Mouse (Mus musculus) MEL (cell line): Measurements from ENCODE around the gene Hsd17b13.

Experiments
- BHLHE40 ChIP-seq: IDR thresholded peaks from 2 replicates; pipeline ENCODE4 v1.6.1; 2012; ENCODE audit warnings: low read depth, mild to moderate bottlenecking, inconsistent platforms, low read length, improper control_type of control experiment, borderline replicate concordance
- CHD1 ChIP-seq: IDR thresholded peaks from 2 replicates; pipeline ENCODE4 v1.6.1; 2012; ENCODE audit warnings: low read depth, mild to moderate bottlenecking, inconsistent platforms, low read length, improper control_type of control experiment
- CTCF ChIP-seq, 3 experiments: IDR thresholded peaks in 2 of 3; conservative IDR thresholded peaks in 1 of 3; 2 replicates each; pipeline ENCODE4 v1.5.1; 2011 to 2012; ENCODE audit warnings: low read length in 3 of 3, low read depth in 2 of 3, mild to moderate bottlenecking in 2 of 3, improper control_type of control experiment in 1 of 3, inconsistent platforms in 1 of 3, mixed read lengths in 1 of 3, moderate library complexity in 1 of 3; ENCODE audit not compliant: control insufficient read depth in 1 of 3, insufficient read depth in 1 of 3, poor library complexity in 1 of 3, severe bottlenecking in 1 of 3
- ETS1 ChIP-seq: IDR thresholded peaks from 2 replicates; pipeline ENCODE4 v1.6.1; 2012; ENCODE audit warnings: low read depth, mild to moderate bottlenecking, inconsistent platforms, low read length, improper control_type of control experiment, moderate library complexity
- GABPA ChIP-seq: IDR thresholded peaks from 2 replicates; pipeline ENCODE4 v1.6.1; 2012; ENCODE audit warnings: low read depth, mild to moderate bottlenecking, inconsistent platforms, low read length, improper control_type of control experiment, moderate library complexity
- POLR2A ChIP-seq, 2 experiments: IDR thresholded peaks; 2 replicates each; pipeline ENCODE4 v1.6.1; 2011 to 2012; ENCODE audit warnings: low read length in 2 of 2, mild to moderate bottlenecking in 2 of 2, control low read depth in 1 of 2, improper control_type of control experiment in 1 of 2, low read depth in 1 of 2, moderate library complexity in 1 of 2; ENCODE audit not compliant: control insufficient read depth in 1 of 2, insufficient read depth in 1 of 2, poor library complexity in 1 of 2

GRCm38 (mm10) chr5:104006811-104007210 lies 29.6 kb upstream of the Hsd17b13 start:
- TF ChIP-seq CTCF (IDR thresholded peaks at IDR 0.05 in 2 of 3, conservative IDR thresholded peaks at IDR 0.05 in 1 of 3; ENCODE audit: control insufficient read depth in 1 of 3, insufficient read depth in 1 of 3, low read depth in 2 of 3, low read length in 3 of 3, poor library complexity in 1 of 3, severe bottlenecking in 1 of 3) (no peak), GABPA (no peak), BHLHE40 (no peak), ETS1 (0 out of 2 replicates have a peak, but pooled peaks have one; percentile 23), CHD1 (no peak), POLR2A (IDR thresholded peaks at IDR 0.05; ENCODE audit: control insufficient read depth in 1 of 2, insufficient read depth in 1 of 2, low read depth in 1 of 2, low read length in 2 of 2, poor library complexity in 1 of 2) (no peak)
